Mouse (Mus musculus) testis, adult 2 months (tissue): ENCODE measurements around the gene Traf5. TPM values are rescaled to one million over a fixed set of nuclear protein-coding genes. Genes with fewer than 3 reads are reported as not detected.

Source experiments
- H3K27ac ChIP-seq: fragments of 200-500 bp; 2 replicates; pipeline ENCODE4 v1.5.1; 2012; ENCODE audit warnings: low read depth, low read length; ENCODE audit not compliant: control insufficient read depth, insufficient read depth
- H3K27me3 ChIP-seq: fragments of 200-500 bp; 2 replicates; pipeline ENCODE4 v1.6.1; 2012; ENCODE audit warnings: mild to moderate bottlenecking, low read length, moderate library complexity; ENCODE audit not compliant: control insufficient read depth, insufficient read depth
- H3K36me3 ChIP-seq: fragments of 200-500 bp; 2 replicates; pipeline ENCODE4 v1.6.1; 2012; ENCODE audit warnings: mild to moderate bottlenecking, low read length; ENCODE audit not compliant: control insufficient read depth, insufficient read depth
- H3K4me1 ChIP-seq: fragments of 200-500 bp; 2 replicates; pipeline ENCODE4 v1.6.1; 2012; ENCODE audit warnings: low read length; ENCODE audit not compliant: control insufficient read depth, insufficient read depth
- H3K4me3 ChIP-seq: fragments of 200-500 bp; 2 replicates; pipeline ENCODE4 v1.5.1; 2012; ENCODE audit warnings: low read depth, mild to moderate bottlenecking, low read length, moderate library complexity, mixed read lengths; ENCODE audit not compliant: control insufficient read depth
- CTCF ChIP-seq: fragments of 200-500 bp; IDR thresholded peaks from 2 replicates; pipeline ENCODE4 v1.5.1; 2012; ENCODE audit warnings: low read depth, mild to moderate bottlenecking, inconsistent platforms, low read length, moderate library complexity; ENCODE audit not compliant: control insufficient read depth, insufficient read depth, insufficient replicate concordance
- POLR2A ChIP-seq: fragments of 200-500 bp; IDR thresholded peaks from 2 replicates; pipeline ENCODE4 v1.6.1; 2012; ENCODE audit warnings: low read depth, mild to moderate bottlenecking, inconsistent platforms, low read length, moderate library complexity; ENCODE audit not compliant: control insufficient read depth
- polyA plus RNA-seq: library from polyadenylated mRNA; depleted of rRNA; stranded (reverse); fragments of >200 nt; gene quantifications from 2 replicates; pipeline ENCODE4 v1.2.3, GENCODE M21; 2012

Gene Traf5
- polyA plus RNA-seq, 1 experiment = 1.6 TPM

DNA sequence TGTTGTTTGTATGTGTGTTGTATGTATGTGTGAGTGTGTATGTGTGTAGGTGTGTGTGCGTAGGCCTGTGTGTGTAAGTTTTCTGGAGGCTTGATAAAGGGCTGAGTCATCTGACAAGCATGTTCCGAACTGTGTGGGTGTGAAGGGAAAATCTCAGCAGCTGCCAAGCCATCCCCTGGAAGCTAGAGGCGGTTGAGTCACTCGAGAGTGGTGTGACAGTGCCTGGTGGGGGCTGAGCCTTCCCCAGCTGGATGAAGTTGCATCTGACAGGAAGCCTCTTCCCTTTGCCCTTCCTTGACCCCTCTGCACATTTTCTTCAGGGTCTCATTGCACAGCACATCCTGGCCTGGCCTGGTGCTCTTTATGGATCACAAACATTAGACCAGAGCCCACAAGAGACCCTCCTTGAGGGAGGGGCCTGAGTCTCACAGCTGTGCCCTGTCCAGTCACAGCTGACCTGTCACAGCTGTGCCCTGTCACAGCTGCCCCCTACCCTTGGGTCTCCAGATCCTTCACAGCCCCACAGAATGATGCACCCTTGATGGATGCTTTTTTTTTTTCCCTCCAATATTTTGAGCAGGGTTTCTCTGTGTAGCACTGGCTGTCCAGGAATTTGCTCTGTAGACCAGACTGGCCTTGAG is 30.6 kb downstream of the Traf5 start:
- Histone ChIP-seq H3K4me3 (no peak overlapping the region), H3K27me3 (no peaks in the 10 kb centered on the region), H3K27ac (no peak overlapping the region), H3K36me3 (no peaks in the 10 kb centered on the region), H3K4me1 (no peaks in the 10 kb centered on the region)
- TF ChIP-seq CTCF (no peak), POLR2A (no peak)

DNA sequence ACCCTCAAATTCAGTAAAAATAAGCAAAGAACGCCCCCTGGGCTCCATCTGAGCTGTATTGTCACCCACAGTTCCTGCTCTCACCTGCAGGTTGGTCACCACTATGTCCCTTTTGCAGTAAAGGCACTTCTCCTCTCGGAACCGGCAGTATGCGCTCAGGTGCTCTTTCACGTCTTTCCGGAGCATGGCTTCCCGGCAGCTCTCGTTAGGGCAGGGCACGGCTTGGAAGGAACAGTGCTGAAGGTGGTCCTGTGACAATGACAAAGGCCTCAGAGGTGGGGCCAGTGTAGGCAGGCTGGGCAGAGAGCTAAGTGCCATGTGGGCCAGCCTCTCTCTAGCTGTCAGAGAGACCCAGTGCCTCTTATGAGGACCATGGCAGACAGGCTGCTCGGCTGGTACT is 33.4 kb downstream of the Traf5 start:
- TF ChIP-seq POLR2A (no peak), CTCF (no peak)
- H3K4me1 ChIP-seq = no peaks in the 10 kb centered on the region
- no peak overlapping the region for H3K4me3 ChIP-seq
- no peaks in the 10 kb centered on the region for H3K36me3 ChIP-seq
- H3K27me3 ChIP-seq = no peaks in the 10 kb centered on the region
- no peak overlapping the region for H3K27ac ChIP-seq

DNA sequence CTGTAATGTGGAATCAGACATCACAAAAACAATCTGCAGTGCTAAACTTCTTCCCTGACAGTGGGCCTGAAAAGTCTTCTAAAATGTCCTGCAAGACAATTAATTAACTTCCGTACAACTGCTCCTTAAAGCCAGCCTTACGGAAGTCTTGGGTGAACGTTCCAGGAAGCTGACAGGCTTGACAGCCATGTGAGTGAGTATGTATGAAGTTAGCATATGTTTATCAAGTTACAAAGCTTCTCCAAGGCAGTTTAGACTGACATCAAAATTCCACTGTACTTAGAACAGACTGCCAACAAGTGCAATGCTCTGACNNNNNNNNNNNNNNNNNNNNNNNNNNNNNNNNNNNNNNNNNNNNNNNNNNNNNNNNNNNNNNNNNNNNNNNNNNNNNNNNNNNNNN is 38.6 kb downstream of the Traf5 start:
- TF ChIP-seq CTCF (no peak), POLR2A (no peak)
- Histone ChIP-seq H3K27me3 (no peaks in the 10 kb centered on the region), H3K4me1 (peaks cover 2% of the 10 kb centered on the region; the same call in 1 of the 2 replicates), H3K27ac (no peak overlapping the region), H3K36me3 (no peaks in the 10 kb centered on the region), H3K4me3 (no peak overlapping the region)

DNA sequence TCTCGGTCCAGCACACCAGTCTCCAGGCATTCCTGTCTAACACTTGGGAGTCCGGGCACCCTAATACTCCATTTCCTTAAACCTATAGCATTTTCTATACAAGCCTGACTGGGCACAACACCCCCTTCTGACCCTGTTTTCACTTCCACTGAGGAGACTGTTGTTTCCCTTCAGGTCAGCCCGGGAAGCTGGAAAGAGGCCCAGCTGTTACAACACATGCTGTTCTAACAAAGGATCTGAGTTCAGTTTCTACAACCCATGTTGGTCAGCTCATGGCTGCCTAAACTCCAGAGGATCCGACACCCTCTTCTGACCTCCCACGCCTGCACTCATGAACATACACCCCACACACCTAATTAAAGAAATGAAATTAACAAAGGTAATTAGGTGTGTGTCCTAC is 39.4 kb downstream of the Traf5 start:
- Histone ChIP-seq H3K27ac (no peak overlapping the region), H3K27me3 (no peaks in the 10 kb centered on the region), H3K4me3 (no peak overlapping the region), H3K36me3 (no peaks in the 10 kb centered on the region), H3K4me1 (peaks cover 2% of the 10 kb centered on the region; the same call in 1 of the 2 replicates)
- TF ChIP-seq POLR2A (no peak), CTCF (no peak)

DNA sequence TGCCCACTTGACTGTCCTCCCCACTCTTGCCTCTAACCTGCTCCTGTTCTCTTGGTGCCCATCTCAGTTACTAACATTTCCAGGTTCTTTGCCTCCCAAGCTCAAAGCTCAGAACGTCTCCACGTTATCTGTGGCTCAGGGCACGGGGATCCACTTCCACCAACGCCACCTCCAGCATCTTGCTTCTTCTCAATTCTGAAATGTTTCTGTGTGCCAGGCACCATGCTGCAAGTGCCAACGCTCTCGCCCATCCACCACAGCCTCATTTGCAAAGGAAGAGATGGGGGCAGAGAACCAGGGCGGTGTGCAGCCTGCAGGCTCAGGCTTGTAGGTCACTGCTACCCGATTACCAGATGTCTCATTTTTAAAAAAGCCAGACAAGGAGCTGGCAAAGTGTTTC is 39.9 kb downstream of the Traf5 start:
- Histone ChIP-seq H3K4me1 (peaks cover 2% of the 10 kb centered on the region; the same call in 1 of the 2 replicates), H3K27ac (no peak overlapping the region), H3K36me3 (no peaks in the 10 kb centered on the region), H3K27me3 (no peaks in the 10 kb centered on the region), H3K4me3 (no peak overlapping the region)
- TF ChIP-seq CTCF = no peak
- no peak for TF ChIP-seq POLR2A

DNA sequence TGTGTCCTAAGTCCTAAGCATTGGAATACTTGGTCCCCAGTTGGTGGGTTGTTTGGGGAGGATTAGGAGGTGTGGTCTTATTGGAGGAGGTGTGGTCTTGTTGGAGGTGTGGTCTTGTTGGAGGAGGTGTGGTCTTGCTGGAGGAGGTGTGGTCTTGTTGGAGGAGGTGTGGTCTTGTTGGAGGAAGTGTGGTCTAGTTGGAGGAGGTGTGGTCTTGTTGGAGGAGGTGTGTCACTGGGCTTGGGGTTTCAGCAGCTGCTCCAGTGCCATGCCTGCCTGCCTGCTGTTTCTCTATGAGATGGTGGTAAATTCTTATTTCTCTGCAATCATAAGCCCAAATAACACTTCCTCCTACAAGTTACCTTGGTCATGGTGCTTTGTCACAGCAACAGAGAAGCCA is 93.3 kb downstream of the Traf5 start:
- no peaks in the 10 kb centered on the region; the same call in 1 of the 2 replicates for H3K4me1 ChIP-seq
- TF ChIP-seq CTCF = no peak
- TF ChIP-seq POLR2A = no peak
- H3K27ac ChIP-seq = no peak overlapping the region
- no peak overlapping the region for H3K4me3 ChIP-seq
- no peaks in the 10 kb centered on the region for H3K27me3 ChIP-seq
- H3K36me3 ChIP-seq = no peaks in the 10 kb centered on the region

DNA sequence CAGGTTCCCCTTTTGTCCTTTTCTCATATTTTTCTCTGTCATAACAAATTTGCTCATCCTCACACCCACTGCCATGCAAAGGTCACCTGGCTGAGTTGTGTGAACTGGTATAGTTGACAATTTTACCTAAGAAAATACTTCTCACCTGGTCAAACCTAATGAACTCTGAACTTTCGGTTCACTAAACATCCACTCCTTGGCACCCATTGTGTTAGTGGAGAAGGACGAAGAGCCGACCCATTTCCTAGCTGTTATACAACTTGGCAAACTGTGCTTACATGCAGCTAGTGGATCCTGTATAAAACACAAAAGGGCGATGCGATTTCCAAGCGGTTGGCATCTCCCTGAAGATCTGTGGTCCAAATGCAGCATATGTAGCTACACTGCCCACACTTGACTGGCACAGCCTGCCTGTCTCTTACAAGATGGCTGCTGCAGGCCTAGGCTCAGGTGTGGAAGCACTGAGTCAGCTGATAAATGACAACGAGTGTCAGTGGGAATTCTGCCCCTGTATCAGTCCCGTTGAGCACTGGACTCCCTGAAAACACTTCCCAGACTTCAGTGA is 95.7 kb downstream of the Traf5 start:
- H3K36me3 ChIP-seq = no peaks in the 10 kb centered on the region
- H3K4me3 ChIP-seq = no peak overlapping the region
- no peak overlapping the region for H3K27ac ChIP-seq
- H3K27me3 ChIP-seq = no peaks in the 10 kb centered on the region
- H3K4me1 ChIP-seq = peaks cover 3% of the 10 kb centered on the region; the same call in 1 of the 2 replicates
- no peak for TF ChIP-seq POLR2A
- TF ChIP-seq CTCF = no peak

DNA sequence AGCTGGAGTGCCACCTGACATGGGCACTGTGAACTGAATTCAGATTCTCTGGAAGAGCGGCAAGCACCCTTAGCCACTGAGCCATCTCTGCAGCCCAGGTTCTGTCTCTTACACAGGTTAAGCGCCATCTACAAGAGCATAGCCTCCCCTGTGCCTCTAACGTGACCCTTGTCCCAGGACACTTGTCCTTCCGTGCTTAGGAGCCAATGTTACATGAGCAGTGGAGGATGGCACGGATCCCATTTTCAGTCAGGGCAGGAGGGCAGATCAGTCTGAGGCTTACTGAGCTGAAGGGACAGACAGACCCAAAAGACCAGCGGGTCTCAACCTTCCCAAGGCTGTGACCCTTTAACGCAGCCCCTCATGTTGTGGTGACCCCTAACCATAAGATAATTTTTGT is 96.4 kb downstream of the Traf5 start:
- Histone ChIP-seq H3K27ac (no peak overlapping the region), H3K27me3 (no peaks in the 10 kb centered on the region), H3K4me1 (peaks cover 3% of the 10 kb centered on the region; the same call in 1 of the 2 replicates), H3K36me3 (no peaks in the 10 kb centered on the region), H3K4me3 (no peak overlapping the region)
- no peak; the same call in 1 of the 2 replicates for TF ChIP-seq CTCF
- no peak for TF ChIP-seq POLR2A
